Mouse (Mus musculus): ENCODE results near the gene Slc28a1.

Gene Slc28a1

DNA sequence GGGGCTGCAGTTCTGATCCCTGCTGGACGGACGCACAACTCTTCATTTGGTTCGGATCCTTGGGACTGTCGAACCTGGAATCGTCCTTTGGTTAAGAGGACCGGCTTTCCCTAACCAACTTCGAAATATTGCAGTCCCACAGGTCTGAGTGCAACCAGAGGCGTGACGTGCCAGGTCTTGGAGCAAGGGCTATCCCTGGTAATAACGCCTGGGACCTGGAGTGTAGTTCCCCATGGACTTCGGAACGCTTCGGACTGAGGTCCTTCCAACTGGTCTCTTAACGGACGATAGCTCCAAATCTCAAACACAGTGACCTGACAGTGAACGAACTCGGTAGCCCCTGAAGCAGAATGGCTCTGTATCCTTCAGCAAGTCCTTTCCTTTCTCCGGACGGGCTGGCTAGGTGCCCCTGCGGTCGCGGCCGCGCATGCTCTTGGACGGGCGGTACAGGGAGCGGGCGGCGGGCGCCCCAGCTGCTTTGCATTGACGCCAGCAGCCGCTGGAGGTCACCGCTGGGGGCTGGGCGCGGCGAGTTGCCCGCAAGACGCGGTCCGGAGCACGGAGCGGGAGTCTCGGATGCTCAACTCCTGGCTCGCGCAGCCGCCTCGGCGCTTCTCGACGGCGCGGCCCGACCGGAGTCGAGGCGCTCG lies 98.2 kb downstream of the Slc28a1 start:
- DNase-seq (ENCODE audit: low read depth, low spot score), result no peak

DNA sequence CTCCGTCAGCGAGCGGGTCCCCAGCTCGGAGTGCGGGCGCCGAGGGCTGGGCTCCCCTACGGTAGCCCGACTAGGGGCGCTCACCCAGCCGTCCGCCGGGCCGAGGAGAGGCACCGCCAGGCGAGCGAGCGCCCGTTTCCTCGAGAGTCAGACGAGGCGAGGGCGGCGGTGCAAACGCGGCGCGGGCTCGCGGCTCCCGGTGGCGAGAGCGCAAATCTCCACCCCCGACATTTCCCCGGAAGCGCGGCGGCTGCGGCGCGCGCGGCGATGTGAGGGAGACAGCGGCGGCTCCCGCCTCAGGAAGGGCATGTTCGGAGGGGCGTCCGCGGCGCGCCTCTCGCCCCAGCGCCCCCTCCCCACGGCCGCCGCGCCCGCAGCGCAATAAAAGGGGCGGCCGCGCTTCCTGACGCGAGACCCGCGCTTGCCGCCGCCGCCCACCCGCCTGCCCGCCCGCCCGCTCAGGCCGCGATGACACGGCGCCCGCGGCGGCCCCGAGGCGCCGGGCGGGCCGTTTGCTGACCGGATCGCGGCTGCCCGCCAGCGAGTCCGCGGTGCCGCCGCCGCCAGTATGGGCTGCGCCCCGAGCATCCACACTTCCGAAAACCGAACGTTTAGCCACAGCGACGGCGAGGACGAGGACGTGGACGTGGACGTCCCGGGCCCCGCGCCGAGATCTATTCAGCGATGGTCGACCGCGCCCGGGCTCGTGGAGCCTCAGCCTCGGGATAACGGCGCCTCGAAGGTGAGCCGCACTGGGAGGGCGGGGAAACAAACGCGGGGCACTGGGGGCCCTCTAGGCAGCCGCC lies 99.0 kb downstream of the Slc28a1 start, which contains the start of gene Pde8a:
Pde8a (plus strand) TSS at position 250 of the 806 bp plus-strand sequence.
- no peak for DNase-seq (ENCODE audit: low read depth, low spot score)

DNA sequence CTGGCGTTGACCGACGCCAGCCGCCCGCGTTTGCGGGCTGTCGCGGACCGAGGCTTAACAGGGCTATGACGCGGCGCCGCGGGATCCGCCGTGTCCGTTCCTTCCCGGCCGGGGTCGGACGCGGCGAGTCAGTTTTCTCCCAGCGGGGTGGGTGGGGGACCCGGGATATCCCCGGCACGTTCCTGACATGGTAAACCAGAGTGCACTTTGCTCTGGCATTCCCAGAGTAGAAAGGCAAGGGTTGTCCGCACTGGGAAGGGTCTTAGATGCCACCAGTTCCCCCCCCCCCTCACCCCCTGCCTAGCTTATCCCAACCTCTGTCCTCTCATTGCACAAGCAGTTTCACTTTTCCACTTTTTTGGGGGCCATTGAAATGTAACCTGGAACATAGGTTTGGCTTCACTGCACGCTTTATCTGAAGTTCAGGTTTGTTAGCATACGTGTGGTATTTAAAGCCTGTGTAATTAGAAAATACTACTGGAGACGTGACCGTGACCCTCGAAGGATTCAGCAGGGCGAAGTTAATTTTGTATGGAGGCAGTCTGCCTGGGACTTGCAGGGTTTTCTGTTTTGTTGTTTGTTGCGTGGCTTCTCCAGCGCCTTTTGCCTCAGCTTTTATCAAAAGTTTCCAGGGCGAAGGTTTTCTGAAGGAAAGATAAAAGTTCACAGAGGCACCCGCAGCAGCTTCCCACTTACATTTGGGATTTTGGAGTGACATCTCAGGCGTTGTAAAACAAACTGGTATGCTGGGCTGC lies 99.7 kb downstream of the Slc28a1 start:
- no peak for DNase-seq (ENCODE audit: low read depth, low spot score)

DNA sequence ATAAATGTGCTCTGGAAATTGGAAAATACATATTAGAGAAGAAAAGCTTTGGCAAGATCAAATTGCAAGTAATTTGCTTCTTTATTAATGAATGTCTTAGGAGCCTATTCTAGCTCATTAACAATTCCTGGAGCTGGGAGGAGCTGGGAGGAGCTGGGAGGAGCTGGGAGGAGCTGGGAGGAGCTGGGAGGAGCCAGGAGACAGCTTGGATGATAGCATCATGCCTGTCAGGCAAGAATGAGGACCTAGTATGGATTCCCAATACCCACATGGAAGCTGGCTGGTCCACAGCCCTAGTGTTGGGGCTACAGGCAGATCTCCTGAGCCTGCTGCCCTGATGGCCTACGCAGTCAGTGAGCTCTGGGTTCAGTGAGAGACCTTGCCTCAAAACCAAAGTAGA lies 101.4 kb downstream of the Slc28a1 start:
- DNase-seq (ENCODE audit: low read depth, low spot score), result no peak

DNA sequence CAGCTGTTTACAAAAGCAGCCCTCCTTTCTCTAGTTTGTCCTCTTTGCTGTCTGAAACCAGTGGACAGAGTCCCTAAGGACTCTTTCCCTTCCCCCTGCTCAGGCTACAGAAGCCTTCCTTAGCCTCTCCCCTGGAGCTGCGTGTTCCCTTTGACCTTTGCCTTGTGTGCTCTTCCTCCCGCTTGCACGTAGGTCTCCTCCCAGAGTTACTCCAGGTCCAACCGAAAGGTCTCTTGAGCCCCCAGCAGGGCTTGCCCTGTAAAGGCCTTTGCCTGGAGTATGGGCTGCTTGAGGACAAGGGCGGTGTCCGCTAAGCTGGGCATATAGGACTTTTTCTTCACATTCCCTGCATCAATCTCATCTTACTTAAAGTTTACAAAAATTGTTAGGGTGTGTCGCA lies 104.7 kb downstream of the Slc28a1 start:
- no peak for DNase-seq (ENCODE audit: low read depth, low spot score)

Data from A20 (cell line).